Mouse (Mus musculus) heart, postnatal 0 days (tissue): ENCODE data around the gene Asphd1. TPM values are rescaled to one million over a fixed set of nuclear protein-coding genes. Genes with fewer than 3 reads are reported as not detected.
A peak's percentile ranks its signal among the peaks of the same experiment; 100 is the strongest.

Source experiments
- ATAC-seq: fragments of 200-750 bp; cut with Nextera tagmentation; 2 replicates; pipeline ENCODE4 v1.8.0; 2017; ENCODE audit warnings: low read depth, moderate number of reproducible peaks, moderate library complexity; ENCODE audit not compliant: insufficient read depth
- DNase-seq: peaks from one replicate; pipeline ENCODE4 v3.0.0-alpha.2; 2016; ENCODE audit warnings: low spot score
- H3K27ac ChIP-seq: fragments of 300-500 bp; sonication (generic); 2 replicates; pipeline ENCODE4 v1.5.1; 2014; ENCODE audit warnings: low read depth, mild to moderate bottlenecking
- H3K27me3 ChIP-seq: fragments of 300-500 bp; sonication (generic); 2 replicates; pipeline ENCODE4 v1.6.1; 2014; ENCODE audit warnings: low read length, mixed read lengths; ENCODE audit not compliant: control insufficient read depth, insufficient read depth
- H3K36me3 ChIP-seq: fragments of 300-500 bp; sonication (generic); replicated peaks from 2 replicates; pipeline ENCODE4 v1.6.1; 2014; ENCODE audit warnings: low read length, mixed read lengths; ENCODE audit not compliant: control insufficient read depth, insufficient read depth
- H3K4me1 ChIP-seq: fragments of 300-500 bp; sonication (generic); 2 replicates; pipeline ENCODE4 v1.6.1; 2014; ENCODE audit warnings: antibody characterized with exemption; ENCODE audit not compliant: control insufficient read depth, insufficient read depth
- H3K4me2 ChIP-seq: fragments of 300-500 bp; sonication (generic); 2 replicates; pipeline ENCODE4 v1.6.1; 2014; ENCODE audit warnings: low read depth, mild to moderate bottlenecking, low read length, moderate library complexity
- H3K4me3 ChIP-seq: fragments of 300-500 bp; sonication (generic); 2 replicates; pipeline ENCODE4 v1.5.1; 2014; ENCODE audit warnings: low read depth, low read length
- H3K9ac ChIP-seq: fragments of 300-500 bp; sonication (generic); replicated peaks from 2 replicates; pipeline ENCODE4 v1.6.1; 2014; ENCODE audit warnings: low read depth, low read length, mixed read lengths
- H3K9me3 ChIP-seq: fragments of 300-500 bp; sonication (generic); replicated peaks from 2 replicates; pipeline ENCODE4 v1.6.1; 2016; ENCODE audit warnings: low read length; ENCODE audit not compliant: control insufficient read depth
- CTCF ChIP-seq: IDR thresholded peaks from 2 replicates; pipeline ENCODE4 v1.5.1; 2016; ENCODE audit warnings: antibody characterized with exemption, control low read depth, low read depth
- EP300 ChIP-seq: IDR thresholded peaks from 2 replicates; pipeline ENCODE4 v1.6.1; 2016; ENCODE audit warnings: antibody characterized with exemption, low read depth
- WGBS: fragments of 180-500 bp; shearing (Covaris S2); extraction: QIAGEN DNeasy Blood & Tissue Kit; methylation state at CpG from one replicate; pipeline ENCODE4 v1.1.7; 2014; 5-methylcytosine and 5-hydroxymethylcytosine counted together
- polyA plus RNA-seq: library from polyadenylated mRNA; unstranded; fragments of >200 nt; fragmentation: Nextera tagmentation; extraction: Ambion mirVana; gene quantifications from 2 replicates; pipeline ENCODE4 v1.2.1, GENCODE M21; 2015
- total RNA-seq: library from RNA; depleted of rRNA; stranded (reverse); fragments of >200 nt; gene quantifications from 2 replicates; pipeline ENCODE4 v1.2.3, GENCODE M21; 2014; ENCODE audit warnings: low replicate concordance; rRNA removed

Gene Asphd1
- total and polyA plus RNA-seq, 2 experiments from 2014 or later, result not detected

DNA sequence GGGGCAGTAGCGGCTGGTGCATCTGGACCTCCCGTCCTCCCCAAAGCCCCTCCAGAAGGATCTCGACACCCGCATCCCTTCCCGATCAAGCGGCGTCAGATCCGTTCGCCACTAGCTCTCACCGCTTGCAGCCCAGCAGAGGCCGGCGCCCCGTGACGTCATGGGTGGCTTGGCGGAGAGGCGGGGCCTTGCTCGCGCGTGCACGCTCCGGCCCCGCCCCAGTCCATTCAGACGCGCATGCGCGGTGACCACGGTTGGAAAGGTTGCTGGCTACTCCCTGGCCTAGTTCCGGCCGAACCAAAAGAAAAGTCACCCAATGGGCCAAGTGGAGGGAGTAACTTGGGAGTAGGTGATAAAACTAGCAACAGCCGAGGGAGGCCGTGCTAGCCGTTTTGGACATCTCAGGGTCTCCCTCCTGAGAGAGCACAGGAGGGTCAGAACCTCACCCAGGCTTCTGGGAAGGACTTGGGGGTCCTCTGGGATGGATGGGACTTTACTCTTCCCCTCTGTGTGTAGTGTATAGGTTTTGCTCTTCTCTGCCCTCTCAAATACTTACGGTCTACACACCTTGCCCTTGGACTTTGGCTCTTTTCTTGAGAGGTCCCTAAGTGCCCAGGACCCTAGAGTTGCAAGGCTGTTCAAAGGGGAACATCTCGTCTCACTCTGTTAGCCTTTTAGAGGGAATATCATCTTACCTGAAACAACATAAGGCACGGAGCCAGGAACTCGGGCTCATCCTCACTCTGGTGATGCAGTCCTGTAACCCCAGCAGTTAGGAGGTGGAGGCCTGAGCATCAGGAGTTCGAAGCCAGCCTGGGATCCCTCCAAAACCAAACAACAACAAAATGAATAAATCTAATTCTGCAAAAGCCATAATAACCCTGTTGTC is 51.0 kb downstream of the Asphd1 start:
- peak overlapping the region; percentile 54 for H3K9ac ChIP-seq
- H3K4me1 ChIP-seq, result peaks cover 10% of the 10 kb centered on the region; the same call in 1 of the 2 replicates
- ATAC-seq (peak; percentile 99), DNase-seq (peak; percentile 90)
- 12% methylated on average over 37 of the region's 37 CpGs for WGBS
- H3K4me3 ChIP-seq, result peak overlapping the region; percentile 59
- H3K36me3 ChIP-seq, result no peaks in the 10 kb centered on the region
- no peaks in the 10 kb centered on the region for H3K27me3 ChIP-seq
- TF ChIP-seq EP300 (no peak), CTCF (no peak)
- H3K9me3 ChIP-seq, result no peaks in the 10 kb centered on the region
- peak overlapping the region; percentile 70 for H3K27ac ChIP-seq
- peak overlapping the region; percentile 86 for H3K4me2 ChIP-seq

DNA sequence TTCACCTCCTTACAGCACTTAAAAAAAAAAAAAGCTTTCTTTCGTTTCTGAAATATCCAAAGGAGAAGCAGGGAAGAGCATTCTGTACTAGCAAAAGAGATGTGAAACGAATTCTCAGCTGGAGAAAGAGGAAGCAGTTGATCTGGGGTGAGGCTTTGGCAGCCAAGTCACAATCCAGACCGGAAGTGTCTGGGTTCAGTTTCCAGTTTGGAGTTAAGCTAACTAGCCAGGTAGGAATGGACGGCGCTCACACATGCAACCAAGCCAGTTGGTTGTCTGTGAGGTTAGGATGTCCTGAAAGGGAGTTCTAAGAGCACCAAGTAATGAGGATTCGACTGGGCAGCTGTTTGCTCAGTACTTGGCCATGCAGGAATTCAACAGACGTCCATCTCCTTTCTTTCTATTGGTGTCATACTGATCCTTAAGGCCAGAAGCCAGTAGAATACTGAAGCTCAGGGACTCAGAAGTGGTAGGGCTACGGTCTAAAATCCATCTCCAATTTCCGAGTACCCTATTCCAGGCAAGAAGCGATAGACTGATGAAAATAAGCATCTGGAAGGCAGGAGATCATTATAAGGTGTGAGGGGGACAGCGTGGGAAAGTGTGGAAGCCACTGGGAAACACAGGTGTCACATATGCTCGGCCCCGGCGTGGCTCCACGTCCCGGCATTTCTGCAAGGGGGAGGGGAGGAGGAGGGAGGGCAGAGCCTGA is 51.8 kb downstream of the Asphd1 start:
- peak; percentile 37 for DNase-seq
- WGBS, result 17% methylated on average over 16 of the region's 16 CpGs
- peak; percentile 63 for ATAC-seq
- Histone ChIP-seq H3K27me3 (no peaks in the 10 kb centered on the region), H3K36me3 (no peaks in the 10 kb centered on the region), H3K9ac (peak overlapping the region; percentile 54), H3K27ac (peak overlapping the region; percentile 70), H3K4me2 (peak overlapping the region; percentile 86), H3K4me1 (peaks cover 10% of the 10 kb centered on the region; the same call in 1 of the 2 replicates), H3K4me3 (peak overlapping the region; percentile 59), H3K9me3 (no peaks in the 10 kb centered on the region)
- TF ChIP-seq CTCF (no peak), EP300 (no peak)

DNA sequence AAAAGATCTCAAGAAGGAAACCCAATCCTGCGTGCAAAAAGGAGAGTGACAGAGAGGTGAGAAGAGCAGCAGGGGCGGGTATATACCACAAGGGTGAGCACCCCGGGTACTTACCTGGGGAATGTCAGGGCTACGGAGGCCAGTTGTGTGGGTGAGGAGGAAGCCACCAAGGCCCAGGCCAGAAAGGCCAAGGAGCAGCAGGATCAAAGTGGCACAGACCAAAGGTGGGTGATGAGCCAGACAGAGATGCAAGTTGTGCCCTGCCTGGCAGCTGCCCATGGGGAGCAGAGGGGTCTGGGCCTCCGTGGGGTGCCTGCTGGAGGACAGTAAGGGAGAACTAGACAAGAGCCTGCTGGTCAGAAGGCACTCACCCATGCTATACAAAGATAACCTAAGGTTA is 52.5 kb downstream of the Asphd1 start:
- TF ChIP-seq EP300 (no peak), CTCF (no peak)
- Histone ChIP-seq H3K27me3 (no peaks in the 10 kb centered on the region), H3K9ac (no peak overlapping the region), H3K4me3 (no peak overlapping the region), H3K4me2 (peak overlapping the region; percentile 86), H3K36me3 (0 out of 2 replicates have a peak, but pooled peaks cover under 1% of the 10 kb centered on the region), H3K9me3 (no peaks in the 10 kb centered on the region), H3K27ac (peak overlapping the region; percentile 70; the same call in 1 of the 2 replicates), H3K4me1 (peaks cover 10% of the 10 kb centered on the region; the same call in 1 of the 2 replicates)
- WGBS, result 82% methylated on average over 5 of the region's 5 CpGs
- no peak for ATAC-seq
- no peak for DNase-seq

Other genes starting within 250 kb of the Asphd1 start
- gene Coro1a, start 241.8 kb downstream of the Asphd1 start, total RNA-seq, result 14.8 and 25.3 TPM in 2 replicates
- 8.4 and 8.5 TPM in 2 replicates for gene Coro1a, start 241.8 kb downstream of the Asphd1 start, polyA plus RNA-seq
- gene Mapk3, start 190.0 kb downstream of the Asphd1 start, total RNA-seq, result 59.2 and 69.4 TPM in 2 replicates
- gene Mapk3, start 190.0 kb downstream of the Asphd1 start, polyA plus RNA-seq, result 51.9 and 53.0 TPM in 2 replicates
- 7.3 and 7.9 TPM in 2 replicates for gene Gdpd3, start 183.2 kb downstream of the Asphd1 start, total RNA-seq
- 0.69 and 0.77 TPM in 2 replicates for gene Gdpd3, start 183.2 kb downstream of the Asphd1 start, polyA plus RNA-seq
- 88.9 and 146 TPM in 2 replicates for gene Ypel3, start 172.6 kb downstream of the Asphd1 start, total RNA-seq
- 84.1 and 111 TPM in 2 replicates for gene Ypel3, start 172.6 kb downstream of the Asphd1 start, polyA plus RNA-seq
- 0.23 and 1.3 TPM in 2 replicates for gene Tbx6, start 168.1 kb downstream of the Asphd1 start, total RNA-seq
- 0.07 TPM in 1 of 2 replicates, not detected in the other for gene Tbx6, start 168.1 kb downstream of the Asphd1 start, polyA plus RNA-seq
- 93.7 and 118 TPM in 2 replicates for gene Ppp4c, start 157.1 kb downstream of the Asphd1 start, total RNA-seq
- gene Ppp4c, start 157.1 kb downstream of the Asphd1 start, polyA plus RNA-seq, result 75.8 and 77.4 TPM in 2 replicates
- gene Fam57b, start 151.9 kb downstream of the Asphd1 start, total RNA-seq, result 0.99 and 2.9 TPM in 2 replicates
- 2.6 and 3.0 TPM in 2 replicates for gene Fam57b, start 151.9 kb downstream of the Asphd1 start, polyA plus RNA-seq
- not detected in 2 replicates for gene 4930451I11Rik, start 117.9 kb downstream of the Asphd1 start, total RNA-seq
- not detected in 2 replicates for gene 4930451I11Rik, start 117.9 kb downstream of the Asphd1 start, polyA plus RNA-seq
- 0.73 TPM in 1 of 2 replicates, not detected in the other for gene Doc2a, start 102.2 kb downstream of the Asphd1 start, total RNA-seq
- gene Doc2a, start 102.2 kb downstream of the Asphd1 start, polyA plus RNA-seq, result not detected in 2 replicates
- 2.6 and 5.3 TPM in 2 replicates for gene Hirip3, start 87.6 kb downstream of the Asphd1 start, total RNA-seq
- 6.6 and 8.6 TPM in 2 replicates for gene Hirip3, start 87.6 kb downstream of the Asphd1 start, polyA plus RNA-seq
- gene Ino80e, start 87.2 kb downstream of the Asphd1 start, total RNA-seq, result 16.6 and 29.5 TPM in 2 replicates
- gene Ino80e, start 87.2 kb downstream of the Asphd1 start, polyA plus RNA-seq, result 35.8 and 37.0 TPM in 2 replicates
- 47.4 and 47.9 TPM in 2 replicates for gene Taok2, start 64.9 kb downstream of the Asphd1 start, total RNA-seq
- gene Taok2, start 64.9 kb downstream of the Asphd1 start, polyA plus RNA-seq, result 17.9 and 20.9 TPM in 2 replicates
- 19.9 and 30.0 TPM in 2 replicates for gene Tmem219, start 26.7 kb downstream of the Asphd1 start, total RNA-seq
- 19.9 and 20.5 TPM in 2 replicates for gene Tmem219, start 26.7 kb downstream of the Asphd1 start, polyA plus RNA-seq
- gene Kctd13, start 20.7 kb downstream of the Asphd1 start, total RNA-seq, result 6.8 and 8.2 TPM in 2 replicates
- 11.2 TPM in 2 replicates for gene Kctd13, start 20.7 kb downstream of the Asphd1 start, polyA plus RNA-seq
- gene Sez6l2, start 981 bp upstream of the Asphd1 start, total RNA-seq, result 8.7 and 14.2 TPM in 2 replicates
- 1.5 and 1.7 TPM in 2 replicates for gene Sez6l2, start 981 bp upstream of the Asphd1 start, polyA plus RNA-seq
- 135 and 150 TPM in 2 replicates for gene Cdipt, start 26.3 kb upstream of the Asphd1 start, total RNA-seq
- 64.0 and 67.5 TPM in 2 replicates for gene Cdipt, start 26.3 kb upstream of the Asphd1 start, polyA plus RNA-seq
- 1.8 TPM in 1 of 2 replicates, not detected in the other for gene Cdiptos, start 26.5 kb upstream of the Asphd1 start, total RNA-seq
- 1.2 and 1.5 TPM in 2 replicates for gene Cdiptos, start 26.5 kb upstream of the Asphd1 start, polyA plus RNA-seq
- 24.2 and 32.5 TPM in 2 replicates for gene Mvp, start 65.0 kb upstream of the Asphd1 start, total RNA-seq
- 16.1 and 17.4 TPM in 2 replicates for gene Mvp, start 65.0 kb upstream of the Asphd1 start, polyA plus RNA-seq
- not detected in 2 replicates for gene Pagr1b, start 66.9 kb upstream of the Asphd1 start, total RNA-seq
- gene Pagr1b, start 66.9 kb upstream of the Asphd1 start, polyA plus RNA-seq, result not detected in 2 replicates
- not detected in 2 replicates for gene Pagr1a, start 67.8 kb upstream of the Asphd1 start, total RNA-seq
- 21.7 and 44.8 TPM in 2 replicates for gene Pagr1a, start 67.8 kb upstream of the Asphd1 start, polyA plus RNA-seq
- 22.8 and 24.8 TPM in 2 replicates for gene Gm42742, start 71.5 kb upstream of the Asphd1 start, total RNA-seq
- gene Gm42742, start 71.5 kb upstream of the Asphd1 start, polyA plus RNA-seq, result 5.7 and 44.5 TPM in 2 replicates
- gene Prrt2, start 71.6 kb upstream of the Asphd1 start, total RNA-seq, result not detected in 2 replicates
- gene Prrt2, start 71.6 kb upstream of the Asphd1 start, polyA plus RNA-seq, result 0.23 and 1.1 TPM in 2 replicates
- gene Maz, start 77.5 kb upstream of the Asphd1 start, total RNA-seq, result 89.0 and 89.3 TPM in 2 replicates
- 15.6 and 16.1 TPM in 2 replicates for gene Maz, start 77.5 kb upstream of the Asphd1 start, polyA plus RNA-seq
- 20.9 and 43.1 TPM in 2 replicates for gene Kif22, start 92.9 kb upstream of the Asphd1 start, total RNA-seq
- gene Kif22, start 92.9 kb upstream of the Asphd1 start, polyA plus RNA-seq, result 22.4 and 22.8 TPM in 2 replicates
- gene Zg16, start 137.7 kb upstream of the Asphd1 start, total RNA-seq, result not detected in 2 replicates
- 0.33 TPM in 1 of 2 replicates, not detected in the other for gene Zg16, start 137.7 kb upstream of the Asphd1 start, polyA plus RNA-seq
- 0.50 and 5.4 TPM in 2 replicates for gene AI467606, start 141.8 kb upstream of the Asphd1 start, total RNA-seq
- gene AI467606, start 141.8 kb upstream of the Asphd1 start, polyA plus RNA-seq, result 0.89 and 0.94 TPM in 2 replicates
- gene Qprt, start 172.6 kb upstream of the Asphd1 start, total RNA-seq, result 0.42 and 2.3 TPM in 2 replicates
- 0.88 and 1.1 TPM in 2 replicates for gene Qprt, start 172.6 kb upstream of the Asphd1 start, polyA plus RNA-seq
- 0.19 and 1.3 TPM in 2 replicates for gene Spn, start 188.2 kb upstream of the Asphd1 start, total RNA-seq
- gene Spn, start 188.2 kb upstream of the Asphd1 start, polyA plus RNA-seq, result 0.10 and 0.18 TPM in 2 replicates
- 39.3 and 39.9 TPM in 2 replicates for gene Cd2bp2, start 246.5 kb upstream of the Asphd1 start, total RNA-seq
- 26.9 and 27.2 TPM in 2 replicates for gene Cd2bp2, start 246.5 kb upstream of the Asphd1 start, polyA plus RNA-seq